Mouse (Mus musculus): ENCODE data around the gene Ccdc152. TPM values are rescaled to one million over a fixed set of nuclear protein-coding genes. Genes with fewer than 3 reads are reported as not detected.

Gene Ccdc152
- 0.14 TPM in 1 of 2 replicates, not detected in the other for polyA plus RNA-seq (2016; fragmentation: Nextera tagmentation; extraction: Ambion mirVana)

DNA sequence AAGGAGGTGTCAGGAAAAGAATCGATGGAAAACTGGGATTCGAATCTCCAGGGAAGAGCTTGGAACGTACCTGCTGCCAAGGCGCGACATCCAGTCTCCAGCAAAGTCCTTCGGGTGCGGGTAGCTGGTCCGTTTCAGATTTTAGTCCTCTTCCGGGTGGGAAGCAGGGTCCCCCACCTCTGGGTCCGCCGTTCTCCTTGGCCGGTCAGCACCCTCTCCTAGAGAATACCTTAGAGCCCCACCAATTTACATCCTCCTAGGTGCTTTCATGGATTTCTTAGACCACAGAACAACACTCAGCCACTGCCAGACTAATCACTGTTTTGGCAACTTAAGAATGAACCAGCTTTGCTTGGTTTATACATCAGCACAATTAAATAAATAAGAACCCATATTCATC lies at the start of gene Ccdc152:
Ccdc152 (minus strand) TSS at position 101 of the 400 bp plus-strand sequence.
- no peaks in the 10 kb centered on the region for H3K4me1 ChIP-seq
- no peaks in the 10 kb centered on the region for H3K9me3 ChIP-seq
- 87% methylated on average over 12 of the region's 12 CpGs for whole genome bisulfite sequencing
- H3K4me3 ChIP-seq (replicated peaks), result no peak within 1 kb of the TSS
- H3K9ac ChIP-seq, result no peak within 1 kb of the TSS
- H3K36me3 ChIP-seq (replicated peaks), result no peaks in the 10 kb centered on the region
- H3K27me3 ChIP-seq, result no peaks in the 10 kb centered on the region
- no peak within 1 kb of the TSS for H3K4me2 ChIP-seq
- no peak for ATAC-seq (ENCODE audit: low FRiP score)
- H3K27ac ChIP-seq, result no peak within 1 kb of the TSS

DNA sequence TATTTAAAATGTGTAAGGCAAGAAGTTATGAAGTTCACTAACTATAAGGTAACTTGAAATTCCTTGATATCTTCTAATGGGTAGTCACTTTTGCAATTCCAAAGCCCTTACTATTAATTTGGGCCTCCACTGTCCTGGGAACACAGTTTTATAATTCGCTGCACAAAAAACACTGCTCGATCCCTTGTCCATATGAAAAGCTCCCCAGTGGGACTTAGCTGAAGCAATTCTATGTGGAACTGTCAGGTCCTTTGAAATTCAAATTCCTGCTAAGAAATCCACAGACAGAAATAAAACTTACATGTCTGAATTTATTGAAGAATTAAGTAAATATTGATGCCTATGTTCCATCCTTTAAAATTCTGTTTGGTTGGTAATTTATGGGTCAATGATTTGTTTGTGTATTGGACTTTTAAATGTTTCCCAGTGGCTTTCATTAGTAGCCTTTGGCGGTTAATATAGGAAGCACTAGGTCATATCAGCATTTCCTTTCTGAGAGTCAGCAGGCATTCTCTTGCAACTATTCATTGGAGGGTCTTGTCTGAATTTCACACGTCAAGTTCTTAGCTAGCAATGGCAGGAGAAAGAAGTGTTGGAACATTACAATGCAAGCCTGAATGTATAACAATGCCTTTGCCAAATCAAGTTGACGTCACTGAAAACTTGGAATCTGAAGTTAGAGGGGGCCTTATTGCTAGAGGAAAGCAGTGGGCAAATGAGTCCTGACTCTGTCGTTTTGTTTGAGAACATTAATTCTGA lies 46.2 kb upstream of the Ccdc152 start:
- no peaks in the 10 kb centered on the region for H3K27me3 ChIP-seq
- H3K27ac ChIP-seq, result no peak overlapping the region
- no peak overlapping the region for H3K4me3 ChIP-seq (replicated peaks)
- no peak overlapping the region for H3K9ac ChIP-seq
- 41% methylated on average over 6 of the region's 6 CpGs for WGBS
- no peaks in the 10 kb centered on the region for H3K4me1 ChIP-seq
- no peaks in the 10 kb centered on the region for H3K36me3 ChIP-seq (replicated peaks)
- H3K4me2 ChIP-seq, result no peak overlapping the region
- ATAC-seq (ENCODE audit: low FRiP score), result no peak
- no peaks in the 10 kb centered on the region for H3K9me3 ChIP-seq

DNA sequence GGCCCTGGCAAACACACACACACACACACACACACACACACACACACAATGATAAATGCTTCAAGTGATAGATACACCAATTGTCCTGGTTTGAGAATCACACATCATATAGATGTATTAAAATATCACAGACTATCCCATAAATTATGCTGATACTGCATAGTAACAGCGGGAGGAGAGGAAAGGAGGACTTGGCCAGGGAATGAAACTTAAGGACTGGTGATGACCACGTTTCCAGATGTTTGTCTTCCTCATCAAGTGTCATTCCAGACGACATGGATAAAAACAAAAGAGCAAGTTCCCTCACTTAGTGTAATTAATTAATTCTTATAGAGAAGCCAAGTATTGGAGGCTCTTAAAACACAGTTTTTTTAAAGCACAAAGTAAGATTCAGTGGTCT lies 43.4 kb upstream of the Ccdc152 start:
- H3K27ac ChIP-seq, result no peak overlapping the region
- H3K4me3 ChIP-seq (replicated peaks), result no peak overlapping the region
- no peak overlapping the region for H3K4me2 ChIP-seq
- no peak for ATAC-seq (ENCODE audit: low FRiP score)
- no peaks in the 10 kb centered on the region for H3K9me3 ChIP-seq
- no peaks in the 10 kb centered on the region for H3K4me1 ChIP-seq
- no peaks in the 10 kb centered on the region for H3K27me3 ChIP-seq
- WGBS, result 83% methylated on average over 3 of the region's 3 CpGs
- H3K36me3 ChIP-seq (replicated peaks), result no peaks in the 10 kb centered on the region
- H3K9ac ChIP-seq, result no peak overlapping the region

DNA sequence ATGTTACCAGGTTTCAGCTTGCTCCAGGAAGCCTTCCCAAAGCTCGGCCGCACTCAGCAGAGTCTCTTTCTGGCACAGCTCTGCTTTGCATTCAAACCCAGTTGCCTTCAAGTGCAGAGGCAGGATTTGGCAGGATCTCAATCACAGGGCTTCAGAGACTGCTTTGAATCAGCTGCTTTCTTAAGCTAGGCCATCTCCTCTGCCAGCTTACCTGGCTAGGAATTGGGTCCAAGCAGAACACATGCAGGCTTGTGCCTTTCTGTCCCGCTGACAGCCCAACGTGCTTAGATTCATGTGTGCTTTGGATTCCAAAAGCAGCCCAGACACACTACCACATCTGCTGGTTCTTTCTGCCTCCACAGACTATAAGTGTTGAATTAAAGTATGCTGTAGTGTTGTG lies 41.2 kb upstream of the Ccdc152 start:
- no peak for ATAC-seq (ENCODE audit: low FRiP score)
- 85% methylated on average over 4 of the region's 4 CpGs for WGBS
- H3K4me3 ChIP-seq (replicated peaks), result no peak overlapping the region

DNA sequence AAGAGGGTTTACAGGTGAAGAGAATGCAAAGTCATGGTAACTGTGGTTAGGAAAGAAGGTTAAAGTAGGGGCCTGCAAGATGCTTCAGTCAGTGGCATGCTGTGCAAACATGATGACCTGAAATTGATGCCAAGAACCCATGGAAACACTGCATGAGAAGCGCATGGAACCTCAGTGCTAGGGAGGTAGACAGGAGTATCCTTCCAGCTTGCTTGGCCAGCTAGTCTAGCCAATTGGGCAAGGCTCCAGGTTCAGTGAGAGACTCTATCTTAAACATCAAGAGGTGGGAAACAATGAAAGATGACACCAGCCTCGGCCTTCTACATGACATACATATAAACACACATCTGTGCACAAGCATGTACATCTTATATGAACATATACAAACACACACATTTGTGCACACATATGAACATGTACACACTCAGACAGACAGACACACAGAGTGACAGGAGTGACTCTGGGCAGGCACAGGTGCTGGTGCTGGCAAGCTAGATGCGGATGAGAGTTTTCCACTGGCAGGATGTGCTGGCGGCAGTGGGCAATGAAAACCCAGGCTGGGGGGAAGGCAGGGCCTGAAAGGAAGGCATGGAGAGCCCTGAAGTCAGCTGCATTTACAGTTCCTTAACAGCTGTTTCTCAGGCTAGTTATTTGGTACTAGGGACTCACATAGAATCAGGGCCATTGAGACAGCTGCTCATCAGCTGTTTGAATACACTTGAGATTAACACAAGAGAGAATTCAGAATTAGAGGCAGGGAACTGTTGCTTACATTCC lies 38.7 kb upstream of the Ccdc152 start:
- H3K4me2 ChIP-seq, result no peak overlapping the region
- WGBS, result 89% methylated on average over 4 of the region's 4 CpGs
- no peak for ATAC-seq (ENCODE audit: low FRiP score)
- no peaks in the 10 kb centered on the region for H3K36me3 ChIP-seq (replicated peaks)
- H3K4me3 ChIP-seq (replicated peaks), result no peak overlapping the region
- H3K27ac ChIP-seq, result no peak overlapping the region
- no peaks in the 10 kb centered on the region for H3K4me1 ChIP-seq
- no peaks in the 10 kb centered on the region for H3K27me3 ChIP-seq
- H3K9me3 ChIP-seq, result no peaks in the 10 kb centered on the region
- H3K9ac ChIP-seq, result no peak overlapping the region

More for the DNA sequence above, 41.2 kb upstream of the Ccdc152 start:
- Histone ChIP-seq H3K9me3 (no peaks in the 10 kb centered on the region), H3K36me3 (replicated peaks) (no peaks in the 10 kb centered on the region), H3K4me1 (no peaks in the 10 kb centered on the region), H3K27ac (no peak overlapping the region), H3K4me2 (no peak overlapping the region), H3K27me3 (no peaks in the 10 kb centered on the region), H3K9ac (no peak overlapping the region)

DNA sequence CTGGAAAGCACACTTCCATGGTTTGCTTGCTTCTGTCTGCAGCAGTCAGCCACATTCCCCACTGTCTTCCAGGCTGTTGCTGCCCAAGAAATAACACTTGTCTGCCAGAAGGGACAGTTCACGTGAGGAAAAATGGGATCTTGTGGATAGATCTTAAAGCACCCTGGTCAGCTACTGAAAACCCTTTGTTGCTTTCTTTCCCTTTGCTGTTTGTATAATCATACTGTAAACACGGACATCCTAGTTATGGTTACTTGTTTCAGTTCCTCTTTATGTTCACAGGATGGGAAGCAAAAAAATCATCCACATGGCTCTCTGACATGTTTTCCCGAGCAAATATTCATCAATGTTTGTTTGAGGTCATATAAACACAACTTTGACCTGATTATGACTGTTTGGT lies 36.5 kb upstream of the Ccdc152 start:
- H3K36me3 ChIP-seq (replicated peaks), result no peaks in the 10 kb centered on the region
- H3K9ac ChIP-seq, result no peak overlapping the region
- no peak for ATAC-seq (ENCODE audit: low FRiP score)
- no peak overlapping the region for H3K27ac ChIP-seq
- H3K9me3 ChIP-seq, result no peaks in the 10 kb centered on the region
- no peak overlapping the region for H3K4me2 ChIP-seq
- 80% methylated on average over 3 of the region's 3 CpGs for WGBS
- H3K4me3 ChIP-seq (replicated peaks), result no peak overlapping the region
- no peaks in the 10 kb centered on the region for H3K4me1 ChIP-seq
- no peaks in the 10 kb centered on the region for H3K27me3 ChIP-seq

DNA sequence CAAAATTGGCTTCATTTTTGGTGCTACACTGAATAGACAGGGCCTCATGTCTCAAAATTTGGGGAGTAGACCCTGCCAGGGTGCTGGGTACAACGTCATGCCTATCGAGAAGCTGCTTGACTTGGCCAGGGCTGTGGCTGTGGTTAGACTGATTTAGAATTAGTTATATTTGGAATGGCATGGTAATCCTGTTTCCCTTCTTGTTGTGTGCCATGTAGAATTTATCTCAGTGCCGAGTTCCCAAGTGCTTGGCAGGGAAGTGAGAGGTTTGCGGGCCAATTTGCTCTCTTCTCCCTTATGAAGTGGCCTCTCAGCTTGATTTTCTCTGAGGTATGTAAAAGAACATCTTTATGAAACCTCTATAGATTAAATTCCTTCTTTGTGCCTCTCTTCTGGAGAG lies 29.2 kb upstream of the Ccdc152 start:
- no peaks in the 10 kb centered on the region for H3K36me3 ChIP-seq (replicated peaks)
- H3K4me1 ChIP-seq, result no peaks in the 10 kb centered on the region
- H3K4me3 ChIP-seq (replicated peaks), result no peak overlapping the region
- no peak overlapping the region for H3K9ac ChIP-seq
- ATAC-seq (ENCODE audit: low FRiP score), result no peak
- no peak overlapping the region for H3K4me2 ChIP-seq
- H3K9me3 ChIP-seq, result no peaks in the 10 kb centered on the region
- WGBS, result 87% methylated on average over 4 of the region's 4 CpGs
- no peaks in the 10 kb centered on the region for H3K27me3 ChIP-seq
- no peak overlapping the region for H3K27ac ChIP-seq

DNA sequence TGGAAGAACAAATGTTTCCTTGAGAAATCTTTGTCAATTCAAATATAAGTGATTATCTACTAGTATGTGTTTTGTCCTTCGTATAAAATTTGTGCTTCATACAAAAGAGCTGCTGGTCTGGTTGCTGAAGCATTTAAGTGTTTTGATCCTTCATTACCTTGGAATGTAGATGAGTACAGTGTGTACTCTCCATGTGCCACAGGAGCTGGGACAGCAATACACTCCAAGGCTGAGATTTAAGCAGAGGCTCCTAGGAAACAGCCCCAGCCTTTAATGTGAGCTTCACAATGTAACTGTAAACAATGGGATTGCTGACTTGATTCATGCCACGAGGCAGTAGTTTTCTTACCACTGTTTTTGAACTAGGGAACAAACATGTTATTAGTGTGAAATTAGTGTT lies 28.5 kb upstream of the Ccdc152 start:
- no peak overlapping the region for H3K27ac ChIP-seq
- H3K4me2 ChIP-seq, result no peak overlapping the region
- H3K27me3 ChIP-seq, result no peaks in the 10 kb centered on the region
- H3K9ac ChIP-seq, result no peak overlapping the region
- no peak for ATAC-seq (ENCODE audit: low FRiP score)
- H3K9me3 ChIP-seq, result no peaks in the 10 kb centered on the region
- no peaks in the 10 kb centered on the region for H3K4me1 ChIP-seq
- WGBS, result 84% methylated on average over 2 of the region's 2 CpGs
- H3K36me3 ChIP-seq (replicated peaks), result no peaks in the 10 kb centered on the region
- H3K4me3 ChIP-seq (replicated peaks), result no peak overlapping the region

DNA sequence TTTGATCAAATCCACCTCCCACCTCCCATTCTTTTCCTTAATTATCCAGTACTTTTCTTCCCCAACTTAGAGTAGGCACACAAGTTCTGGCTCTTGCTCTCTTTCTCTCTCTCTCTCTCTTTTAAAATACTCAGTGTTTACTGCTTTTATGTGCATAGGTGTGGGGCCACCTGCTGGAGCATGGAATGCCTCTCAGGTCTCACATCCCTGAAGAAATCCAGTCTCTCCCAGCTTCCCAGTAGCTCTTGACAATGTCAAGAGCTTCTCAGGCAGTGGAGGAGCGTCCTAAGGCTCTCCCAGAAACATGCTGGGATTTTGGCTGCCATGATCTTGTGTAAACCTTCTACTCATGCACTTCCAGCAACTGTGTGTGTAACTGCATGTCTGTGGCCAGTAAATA lies 27.0 kb upstream of the Ccdc152 start:
- H3K36me3 ChIP-seq (replicated peaks), result no peaks in the 10 kb centered on the region
- ATAC-seq (ENCODE audit: low FRiP score), result no peak
- no peak overlapping the region for H3K27ac ChIP-seq
- no peaks in the 10 kb centered on the region for H3K9me3 ChIP-seq
- H3K4me1 ChIP-seq, result no peaks in the 10 kb centered on the region
- H3K9ac ChIP-seq, result no peak overlapping the region
- no peak overlapping the region for H3K4me3 ChIP-seq (replicated peaks)
- no peaks in the 10 kb centered on the region for H3K27me3 ChIP-seq
- WGBS, result 84% methylated on average over 1 of the region's 1 CpGs
- H3K4me2 ChIP-seq, result no peak overlapping the region

DNA sequence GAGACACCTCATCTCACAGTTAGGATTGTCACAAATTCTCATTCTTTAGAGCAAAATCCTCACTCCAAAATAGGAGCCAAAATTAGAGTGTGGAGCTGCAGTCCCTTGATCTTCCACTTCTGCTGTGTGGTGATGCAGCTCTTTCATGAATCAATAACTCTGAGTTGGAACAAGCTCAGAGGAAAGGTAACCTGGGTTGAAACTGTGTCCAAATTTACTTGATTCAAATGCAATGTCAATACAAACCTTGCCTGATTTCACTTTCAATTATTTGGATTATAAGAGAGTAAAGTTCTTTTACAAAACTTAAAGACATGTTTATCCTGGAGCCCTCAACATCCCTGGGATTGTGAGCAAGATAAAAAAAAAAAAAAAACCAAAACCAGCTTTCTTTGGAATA lies 19.7 kb upstream of the Ccdc152 start:
- no peak for ATAC-seq (ENCODE audit: low FRiP score)
- Histone ChIP-seq H3K27ac (no peak overlapping the region), H3K27me3 (no peaks in the 10 kb centered on the region), H3K9ac (no peak overlapping the region), H3K36me3 (replicated peaks) (no peaks in the 10 kb centered on the region), H3K4me3 (replicated peaks) (no peak overlapping the region), H3K4me1 (no peaks in the 10 kb centered on the region), H3K4me2 (no peak overlapping the region), H3K9me3 (no peaks in the 10 kb centered on the region)

DNA sequence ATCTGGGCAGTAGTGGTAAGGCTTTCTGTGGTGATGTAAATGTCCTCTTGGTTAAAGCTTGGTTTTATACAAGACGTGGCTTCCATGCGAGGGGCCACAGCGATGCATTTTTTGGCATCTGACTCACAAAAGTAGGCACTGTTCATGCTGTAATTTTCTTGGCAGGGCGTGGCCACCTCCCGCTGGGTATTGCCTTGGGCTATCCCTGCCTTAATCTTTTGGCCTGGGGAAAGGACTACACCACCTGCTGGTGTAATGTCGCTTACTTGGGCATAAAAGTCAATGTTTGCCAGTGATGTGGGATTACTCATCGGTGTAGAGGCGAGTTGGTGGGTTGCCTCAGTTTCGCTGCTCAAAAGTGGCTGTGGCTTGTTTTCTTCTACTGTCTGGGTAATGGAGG lies 16.6 kb upstream of the Ccdc152 start:
- WGBS, result 85% methylated on average over 9 of the region's 9 CpGs
- H3K4me2 ChIP-seq, result no peak overlapping the region
- H3K27ac ChIP-seq, result no peak overlapping the region
- no peaks in the 10 kb centered on the region for H3K4me1 ChIP-seq
- no peak overlapping the region for H3K4me3 ChIP-seq (replicated peaks)
- H3K9ac ChIP-seq, result no peak overlapping the region
- ATAC-seq (ENCODE audit: low FRiP score), result no peak
- no peaks in the 10 kb centered on the region for H3K27me3 ChIP-seq
- H3K9me3 ChIP-seq, result no peaks in the 10 kb centered on the region
- no peaks in the 10 kb centered on the region for H3K36me3 ChIP-seq (replicated peaks)

DNA sequence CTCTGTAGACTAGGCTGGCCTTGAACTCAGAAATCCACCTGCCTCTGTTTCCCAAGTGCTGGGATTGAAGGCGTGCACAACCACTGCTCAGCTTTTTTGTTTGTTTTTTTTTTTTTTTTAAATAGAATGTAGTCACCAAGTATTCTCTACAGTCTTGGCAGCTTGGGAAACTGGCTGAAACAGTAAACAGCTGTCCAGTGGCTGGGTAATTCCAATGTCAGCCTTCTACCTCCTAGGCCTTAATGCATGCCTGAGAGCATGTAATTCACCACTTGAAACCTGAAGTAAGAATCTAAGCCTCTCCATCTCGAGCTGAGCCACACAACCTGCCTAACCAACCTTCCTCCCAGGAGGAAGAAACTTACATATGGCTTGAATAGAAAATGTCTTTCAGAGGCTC lies 13.3 kb upstream of the Ccdc152 start:
- Histone ChIP-seq H3K27ac (no peak overlapping the region), H3K9me3 (no peaks in the 10 kb centered on the region), H3K4me2 (no peak overlapping the region), H3K36me3 (replicated peaks) (no peaks in the 10 kb centered on the region), H3K4me1 (no peaks in the 10 kb centered on the region), H3K27me3 (no peaks in the 10 kb centered on the region), H3K9ac (no peak overlapping the region), H3K4me3 (replicated peaks) (no peak overlapping the region)
- no peak for ATAC-seq (ENCODE audit: low FRiP score)
- WGBS, result 76% methylated on average over 2 of the region's 2 CpGs

DNA sequence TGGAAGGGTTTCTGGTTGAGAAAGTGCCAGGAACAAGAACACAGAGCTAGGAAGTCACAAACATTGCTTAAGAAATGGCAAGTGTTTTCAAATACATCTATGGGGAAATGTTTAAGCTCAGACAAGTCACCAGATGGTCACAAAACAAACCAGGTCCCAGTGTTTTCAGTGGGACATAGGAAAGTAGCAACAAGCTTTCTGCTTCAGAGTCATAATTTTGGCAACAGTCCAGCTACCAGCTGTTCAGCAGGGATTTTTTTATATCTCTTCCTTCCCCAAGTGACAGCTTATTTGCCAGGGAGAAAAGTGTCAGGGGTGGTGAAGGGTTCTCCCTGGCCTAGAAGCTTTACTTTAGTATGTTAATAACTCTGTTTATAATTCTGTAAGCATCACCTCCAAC lies 9.6 kb upstream of the Ccdc152 start:
- Histone ChIP-seq H3K4me3 (replicated peaks) (no peak overlapping the region), H3K9ac (no peak overlapping the region), H3K27me3 (no peaks in the 10 kb centered on the region), H3K4me2 (no peak overlapping the region), H3K9me3 (no peaks in the 10 kb centered on the region), H3K27ac (no peak overlapping the region), H3K36me3 (replicated peaks) (no peaks in the 10 kb centered on the region), H3K4me1 (no peaks in the 10 kb centered on the region)
- ATAC-seq (ENCODE audit: low FRiP score), result no peak
